Mouse (Mus musculus): ENCODE data around the gene Tmem183a.

GRCm38 (mm10) chr1:134332770-134333271 lies 29.0 kb downstream of the Tmem183a start, which contains the start of gene Ppfia4:
- TF ChIP-seq USF1 (IDR thresholded peaks at IDR 0.05; ENCODE audit: low read depth, low read length): peak; percentile 67
- no peak for TF ChIP-seq CTCF (conservative IDR thresholded peaks at IDR 0.05 in 1 of 2, IDR thresholded peaks at IDR 0.05 in 1 of 2; ENCODE audit: low read depth in 2 of 2, low read length in 2 of 2)
- TF ChIP-seq SIN3A (IDR thresholded peaks at IDR 0.05; ENCODE audit: low read length): peak; percentile 34; the same call in 1 of the 2 replicates
- no peak for TF ChIP-seq NELFE (IDR thresholded peaks at IDR 0.05; ENCODE audit: low read depth, low read length)
- TF ChIP-seq MEF2A (IDR thresholded peaks at IDR 0.05; ENCODE audit: borderline replicate concordance, low read depth, low read length): peak; percentile 98
- TF ChIP-seq POLR2A (IDR thresholded peaks at IDR 0.05; ENCODE audit: low read depth, low read length): no peak
- no peak for TF ChIP-seq SMC3 (IDR thresholded peaks at IDR 0.05; ENCODE audit: low read depth, low read length)
- 0 out of 2 replicates have a peak, but pooled peaks have one; percentile 34 for TF ChIP-seq MAZ (IDR thresholded peaks at IDR 0.05; ENCODE audit: low read depth, low read length)
- peak; percentile 82 for TF ChIP-seq ETS1 (conservative IDR thresholded peaks at IDR 0.05; ENCODE audit: low read depth, low read length)
- no peak for TF ChIP-seq HCFC1 (IDR thresholded peaks at IDR 0.05; ENCODE audit: low read depth, low read length)
- TF ChIP-seq MAX (IDR thresholded peaks at IDR 0.05; ENCODE audit: low read length): peak; percentile 85
- TF ChIP-seq NRF1 (IDR thresholded peaks at IDR 0.05; ENCODE audit: low read depth, low read length): no peak
- no peak for TF ChIP-seq UBTF (IDR thresholded peaks at IDR 0.05; ENCODE audit: low read depth, low read length)
- no peak for TF ChIP-seq ZNF384 (IDR thresholded peaks at IDR 0.05; ENCODE audit: low read depth, low read length)

Data from CH12.LX (cell line).